ENCODE assay signal across 10 mouse cellular contexts in the genomic region with DNA sequence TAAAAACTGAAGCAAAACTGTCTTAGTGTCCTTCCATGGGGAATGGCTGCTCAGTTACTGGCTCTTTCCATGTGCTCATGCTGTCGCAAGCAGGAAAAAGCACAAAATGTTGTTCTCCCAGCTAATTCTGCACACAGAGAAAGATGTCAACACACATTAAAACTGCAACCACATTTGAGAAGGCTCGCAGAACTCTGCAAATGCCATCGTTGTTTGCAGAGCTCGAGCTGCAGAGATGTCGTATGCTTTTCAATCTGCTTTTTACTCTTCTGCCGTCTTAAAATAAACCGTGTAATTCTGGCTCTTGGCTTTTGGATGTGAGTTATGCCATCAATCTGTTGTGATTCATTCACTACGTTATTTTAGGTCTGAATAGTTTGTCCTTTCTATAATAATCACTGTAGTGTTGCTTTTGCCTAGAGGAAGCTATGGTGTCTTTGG.
DNase-seq lines count a peak whose midpoint lies in the region; ATAC-seq and TF ChIP-seq lines count a peak whose summit lies in the region.
"Had no signal": no experiment of that assay in that cellular context is flagged by ENCODE, and none has a peak within 500 bp of the region (broad histone marks: within the 10 kb centered on the region; RNA-seq: fewer than 3 reads in every experiment).

No protein-coding gene starts in this region.

- no peaks in the 10 kb centered on the region for H3K36me3 ChIP-seq in forebrain, embryonic 15.5 days
- no peaks in the 10 kb centered on the region for H3K36me3 ChIP-seq in hindbrain, embryonic 13.5 days
- no peaks in the 10 kb centered on the region for H3K36me3 ChIP-seq in liver, postnatal 0 days (replicated peaks; ENCODE audit: insufficient read depth, low read length)

- peak overlapping the region; percentile 68 for H3K27ac ChIP-seq in forebrain, embryonic 15.5 days (replicated peaks)
- peak overlapping the region; percentile 73 for H3K27ac ChIP-seq in hindbrain, embryonic 13.5 days
- H3K27ac ChIP-seq in liver, postnatal 0 days (ENCODE audit: low read depth) = no peak overlapping the region

- intact Hi-C loops in left cerebral cortex, postnatal 10 days (cut with DNase I) = no loop called here

- H3K9ac ChIP-seq in forebrain, embryonic 15.5 days (replicated peaks) = no peak overlapping the region
- no peak overlapping the region for H3K9ac ChIP-seq in hindbrain, embryonic 13.5 days
- H3K9ac ChIP-seq in liver, postnatal 0 days (replicated peaks) = no peak overlapping the region

- no peak overlapping the region for H3K4me2 ChIP-seq in forebrain, embryonic 15.5 days (replicated peaks)
- H3K4me2 ChIP-seq in hindbrain, embryonic 13.5 days = peak overlapping the region; percentile 15; the same call in 1 of the 2 replicates
- H3K4me2 ChIP-seq in liver, postnatal 0 days (ENCODE audit: low read depth, low read length) = no peak overlapping the region

- ATAC-seq in forebrain, embryonic 15.5 days (replicated peaks) = no peak
- ATAC-seq in hindbrain, embryonic 13.5 days (ENCODE audit: low FRiP score) = no peak
- no peak for ATAC-seq in liver, postnatal 0 days
- ATAC-seq: Patski had no signal

- no peak overlapping the region for H3K4me3 ChIP-seq in forebrain, embryonic 15.5 days
- H3K4me3 ChIP-seq in hindbrain, embryonic 13.5 days = no peak overlapping the region
- no peak overlapping the region for H3K4me3 ChIP-seq in liver, postnatal 0 days (ENCODE audit: low read depth, low read length)

- DNase-seq in left cerebral cortex, postnatal 10 days (ENCODE audit: extremely low spot score in 1 of 2, low spot score in 2 of 2) = peak; percentile 25 to 75
- peak; percentile 14 for DNase-seq in right cerebral cortex, postnatal 14 days
- DNase-seq in liver, postnatal 0 days = no peak
- no peak for DNase-seq in adrenal gland, postnatal 25 days
- no peak for DNase-seq in cerebellum, adult 11 months
- DNase-seq: kidney, postnatal 14 days; thymus, adult 2 months had no signal

- 23% methylated on average over 8 of the region's 8 CpGs for WGBS in forebrain, embryonic 15.5 days
- WGBS in hindbrain, embryonic 13.5 days = 31% methylated on average over 8 of the region's 8 CpGs
- WGBS in liver, postnatal 0 days (ENCODE audit: insufficient replicate concordance) = 57% methylated on average over 8 of the region's 8 CpGs

- TF ChIP-seq EP300 in liver, postnatal 0 days (IDR thresholded peaks at IDR 0.05; ENCODE audit: low read depth) = no peak

- no peaks in the 10 kb centered on the region for H3K9me3 ChIP-seq in forebrain, embryonic 15.5 days
- no peaks in the 10 kb centered on the region for H3K9me3 ChIP-seq in hindbrain, embryonic 13.5 days
- H3K9me3 ChIP-seq in liver, postnatal 0 days (ENCODE audit: low read length) = no peaks in the 10 kb centered on the region

- H3K4me1 ChIP-seq in forebrain, embryonic 15.5 days = peaks cover 40% of the 10 kb centered on the region
- peaks cover 35% of the 10 kb centered on the region for H3K4me1 ChIP-seq in hindbrain, embryonic 13.5 days (replicated peaks)
- no peaks in the 10 kb centered on the region for H3K4me1 ChIP-seq in liver, postnatal 0 days (ENCODE audit: insufficient read depth)

- no peaks in the 10 kb centered on the region for H3K27me3 ChIP-seq in forebrain, embryonic 15.5 days
- no peaks in the 10 kb centered on the region for H3K27me3 ChIP-seq in hindbrain, embryonic 13.5 days
- no peaks in the 10 kb centered on the region for H3K27me3 ChIP-seq in liver, postnatal 0 days (ENCODE audit: insufficient read depth, low read length)

- no peak for TF ChIP-seq CTCF in liver, postnatal 0 days (IDR thresholded peaks at IDR 0.05; ENCODE audit: low read depth)

Comparison
In these comparisons a context has a peak if more than half of its experiments do, and no peak if none do; other contexts are left out.
1. DNase-seq: peak in left cerebral cortex, postnatal 10 days (2 of 2) and right cerebral cortex, postnatal 14 days (single experiment); none in liver, postnatal 0 days (single experiment), adrenal gland, postnatal 25 days (single experiment) and cerebellum, adult 11 months (single experiment).